Mouse (Mus musculus) stomach, postnatal 0 days (tissue): ENCODE results near the gene Sox6.

Source experiments
- CTCF ChIP-seq: IDR thresholded peaks from 2 replicates; pipeline ENCODE4 v1.5.1; 2016; ENCODE audit warnings: antibody characterized with exemption, low read depth, mild to moderate bottlenecking, moderate library complexity
- EP300 ChIP-seq: optimal IDR thresholded peaks from 2 replicates; pipeline ENCODE3; 2016; ENCODE audit warnings: antibody characterized with exemption

GRCm38 (mm10) chr7:115576387-115576786 lies 462.2 kb downstream of the Sox6 start:
- TF ChIP-seq CTCF, result no peak
- no peak for TF ChIP-seq EP300
